In the genomic region with DNA sequence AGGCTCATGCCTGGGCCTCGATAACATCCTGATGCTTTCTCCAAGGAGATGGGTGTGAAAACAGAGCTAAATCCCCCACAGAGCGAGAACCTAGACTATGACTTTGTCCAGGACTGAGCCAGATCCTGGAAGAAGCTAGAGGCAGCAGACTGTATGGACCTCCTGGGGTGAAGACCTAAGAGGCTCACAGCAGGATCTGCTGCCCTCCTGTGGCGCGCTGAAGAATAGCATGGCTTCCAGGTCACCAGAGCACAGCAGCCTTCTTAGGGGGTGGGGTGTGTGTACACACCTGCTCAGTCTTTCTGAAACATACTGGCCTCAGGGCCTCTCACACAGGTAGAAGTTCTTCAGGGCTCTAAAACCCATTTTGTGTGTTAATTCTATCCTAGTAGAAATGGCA, we compare ENCODE assay signal across 8 mouse cellular contexts. TPM values are rescaled to one million over a fixed set of nuclear protein-coding genes. Genes with fewer than 3 reads are reported as not detected.
DNase-seq lines count a peak whose midpoint lies in the region; ATAC-seq and TF ChIP-seq lines count a peak whose summit lies in the region.
"Had no signal": no experiment of that assay in that cellular context is flagged by ENCODE, and none has a peak within 500 bp of the region (broad histone marks: within the 10 kb centered on the region; RNA-seq: fewer than 3 reads in every experiment).

No protein-coding gene starts in this region.

- CTCF ChIA-PET in Patski (lab: Charles Lee): interaction anchor here (0.8 to 1.6 kb wide), 7 partner anchors 26 to 81 kb away, joined by 3 to 5 read pairs (median 4); no protein-coding TSS in a partner anchor

- no peak overlapping the region for H3K27ac ChIP-seq in cerebellum, adult 2 months (ENCODE audit: insufficient read depth, low read length)
- no peak overlapping the region for H3K27ac ChIP-seq in hindbrain, embryonic 14.5 days
- H3K27ac ChIP-seq: macrophage had no signal

- H3K9ac ChIP-seq in hindbrain, embryonic 14.5 days: no peak overlapping the region

- peak; percentile 89 for TF ChIP-seq CTCF in Patski (IDR thresholded peaks at IDR 0.05)
- peak; percentile 94 for TF ChIP-seq CTCF in cerebellum, adult 2 months (IDR thresholded peaks at IDR 0.05; ENCODE audit: borderline replicate concordance, insufficient read depth, low read depth, low read length)

- H3K9me3 ChIP-seq in hindbrain, embryonic 14.5 days (ENCODE audit: control insufficient read depth, low read length): no peaks in the 10 kb centered on the region

- POLR2A ChIA-PET in Patski (lab: Charles Lee): no interaction called here

- H3K4me1 ChIP-seq in cerebellum, adult 2 months (ENCODE audit: control insufficient read depth, insufficient read depth, low read length): peaks cover 9% of the 10 kb centered on the region; the same call in 1 of the 2 replicates
- no peaks in the 10 kb centered on the region for H3K4me1 ChIP-seq in hindbrain, embryonic 14.5 days (replicated peaks; ENCODE audit: control insufficient read depth, insufficient read depth, low read length)

- no peaks in the 10 kb centered on the region for H3K36me3 ChIP-seq in hindbrain, embryonic 14.5 days (replicated peaks; ENCODE audit: control insufficient read depth, insufficient read depth)

- H3K4me3 ChIP-seq in cerebellum, adult 2 months (replicated peaks; ENCODE audit: insufficient read depth, low read depth, low read length): no peak overlapping the region
- no peak overlapping the region for H3K4me3 ChIP-seq in hindbrain, embryonic 14.5 days (replicated peaks; ENCODE audit: low read length)

- TF ChIP-seq POLR2A in cerebellum, adult 2 months (IDR thresholded peaks at IDR 0.05; ENCODE audit: borderline replicate concordance, insufficient read depth, low read length): no peak

- ATAC-seq in Patski: no peak
- peak; percentile 34; the same call in 1 of the 2 replicates for ATAC-seq in hindbrain, embryonic 14.5 days (ENCODE audit: low FRiP score)

- peak; percentile 30 for DNase-seq in Patski (ENCODE audit: low read depth, low spot score)
- peak; percentile 75 to 77 for DNase-seq in cerebellum, adult 2 months
- peak; percentile 75 for DNase-seq in forelimb bud, embryonic 11.5 days (ENCODE audit: low read depth, low spot score)
- peak; percentile 81 for DNase-seq in hindbrain, embryonic 14.5 days (ENCODE audit: low spot score)
- peak; percentile 32 to 61 for DNase-seq in layer of hippocampus, postnatal 25 days (ENCODE audit: extremely low spot score in 1 of 2, low spot score in 1 of 2)
- DNase-seq in lung, postnatal 4 days: peak; percentile 70 to 80
- DNase-seq in right cerebral cortex, postnatal 10 days (ENCODE audit: low spot score in 2 of 2): peak; percentile 56 to 68

- in situ Hi-C loops in Patski (cut with MboI; ENCODE audit: low pct_unique_long_range_greater_than_20kb): loop anchor here (5.0 kb wide), 2 partner anchors 38 to 358 kb away; no protein-coding TSS in a partner anchor

- WGBS in cerebellum, adult 2 months: 13% methylated on average over 4 of the region's 4 CpGs
- 24% methylated on average over 4 of the region's 4 CpGs for WGBS in hindbrain, embryonic 14.5 days

- no peak overlapping the region for H3K4me2 ChIP-seq in hindbrain, embryonic 14.5 days (replicated peaks)

- no peaks in the 10 kb centered on the region for H3K27me3 ChIP-seq in Patski
- no peaks in the 10 kb centered on the region for H3K27me3 ChIP-seq in cerebellum, adult 2 months (ENCODE audit: control insufficient read depth, insufficient read depth, low read length)
- no peaks in the 10 kb centered on the region for H3K27me3 ChIP-seq in hindbrain, embryonic 14.5 days (ENCODE audit: control insufficient read depth, insufficient read depth, low read length)

RNA-seq across cellular contexts. Expression of gene Coq8a, which starts 15.6 kb away (rescaled TPM):
- polyA plus RNA-seq in Patski (2021): 2.6 TPM
- polyA plus RNA-seq in cerebellum, adult 2 months (2012; rRNA removed): 51.2 and 56.0 TPM in 2 replicates
- 3.1 and 3.2 TPM in 2 replicates for polyA plus RNA-seq in hindbrain, embryonic 14.5 days (2014; fragmentation: Nextera tagmentation; extraction: Ambion mirVana)
- 10 to 100 TPM; 63.2 to 71.5 TPM for total RNA-seq in layer of hippocampus, postnatal 25 days (2021)

RNA-seq across cellular contexts. Expression of gene Psen2, which starts 48.2 kb away (rescaled TPM):
- 20.6 TPM for polyA plus RNA-seq in Patski (2021)
- 46.6 and 53.2 TPM in 2 replicates for polyA plus RNA-seq in cerebellum, adult 2 months (2012; rRNA removed)
- polyA plus RNA-seq in hindbrain, embryonic 14.5 days (2014; fragmentation: Nextera tagmentation; extraction: Ambion mirVana): 16.0 and 16.5 TPM in 2 replicates
- total RNA-seq in layer of hippocampus, postnatal 25 days (2021): 10 to 100 TPM; 19.5 to 25.4 TPM

Comparison
In these comparisons a context has a peak if more than half of its experiments do, and no peak if none do; other contexts are left out.
1. DNase-seq: peak in every context shown above with its lines; median percentile 81 in hindbrain, embryonic 14.5 days; 76 in cerebellum, adult 2 months; 75 in forelimb bud, embryonic 11.5 days; 75 in lung, postnatal 4 days; 62 in right cerebral cortex, postnatal 10 days; 46 in layer of hippocampus, postnatal 25 days; 30 in Patski.
2. RNA of gene Coq8a, which starts 15.6 kb away (polyA plus RNA-seq): 51.2 to 56.0 TPM in cerebellum, adult 2 months; 3.1 to 3.2 TPM in hindbrain, embryonic 14.5 days and 2.6 TPM in Patski (single experiment); every median in the first group is over 10 times any median in the second.